Mouse (Mus musculus): Measurements from ENCODE around the gene Wnt10a. TPM values are rescaled to one million over a fixed set of nuclear protein-coding genes. Genes with fewer than 3 reads are reported as not detected.

The Wnt10a gene
- 0.70 and 0.91 TPM in 2 replicates for polyA plus RNA-seq (2014; fragmentation: Nextera tagmentation; extraction: Ambion mirVana)

- H3K4me2 ChIP-seq (replicated peaks; ENCODE audit: low read depth, low read length): peak within 1 kb of the TSS; percentile 48
- peak within 1 kb of the TSS; percentile 20; the same call in 1 of the 2 replicates for H3K9ac ChIP-seq (ENCODE audit: low read depth, low read length)
- H3K27me3 ChIP-seq (ENCODE audit: control insufficient read depth, insufficient read depth, low read length): peaks cover 99% of the 10 kb centered on the region
- peaks cover 16% of the 10 kb centered on the region for H3K4me1 ChIP-seq (ENCODE audit: control insufficient read depth, insufficient read depth, low read length)
- WGBS: 2% methylated on average over 11 of the region's 11 CpGs
- H3K9me3 ChIP-seq (ENCODE audit: control insufficient read depth, low read length): no peaks in the 10 kb centered on the region
- no peak for ATAC-seq (ENCODE audit: low FRiP score, low TSS enrichment)
- H3K36me3 ChIP-seq (ENCODE audit: control insufficient read depth, insufficient read depth, low read length): no peaks in the 10 kb centered on the region
- H3K27ac ChIP-seq (ENCODE audit: low read depth, low read length): no peak within 1 kb of the TSS
- H3K4me3 ChIP-seq (ENCODE audit: low read length): peak within 1 kb of the TSS; percentile 26
Measured at GRCm38 (mm10) chr1:74791249-74791648, at the start of gene Wnt10a. Gene Wnt10a, plus strand, starts transcription at chr1:74791516.

GRCm38 (mm10) chr1:74747335-74747734 is 44.0 kb upstream of the Wnt10a start:
- Histone ChIP-seq H3K4me3 (ENCODE audit: low read length) (no peak overlapping the region), H3K9me3 (ENCODE audit: control insufficient read depth, low read length) (no peaks in the 10 kb centered on the region), H3K36me3 (ENCODE audit: control insufficient read depth, insufficient read depth, low read length) (no peaks in the 10 kb centered on the region), H3K9ac (ENCODE audit: low read depth, low read length) (no peak overlapping the region), H3K4me1 (ENCODE audit: control insufficient read depth, insufficient read depth, low read length) (0 out of 2 replicates have a peak, but pooled peaks cover 3% of the 10 kb centered on the region), H3K4me2 (replicated peaks; ENCODE audit: low read depth, low read length) (no peak overlapping the region), H3K27ac (ENCODE audit: low read depth, low read length) (no peak overlapping the region), H3K27me3 (ENCODE audit: control insufficient read depth, insufficient read depth, low read length) (peaks cover 3% of the 10 kb centered on the region; the same call in 1 of the 2 replicates)
- 0 out of 2 replicates have a peak, but pooled peaks have one; percentile 14 for ATAC-seq (ENCODE audit: low FRiP score, low TSS enrichment)
- 72% methylated on average over 5 of the region's 5 CpGs for WGBS

GRCm38 (mm10) chr1:74748643-74749271 is 42.6 kb upstream of the Wnt10a start, which contains the start of gene Prkag3:
Gene Prkag3, minus strand, starts transcription at chr1:74749221.
- peak; percentile 79 for ATAC-seq (ENCODE audit: low FRiP score, low TSS enrichment)
- 7% methylated on average over 30 of the region's 30 CpGs for WGBS
- no peaks in the 10 kb centered on the region for H3K36me3 ChIP-seq (ENCODE audit: control insufficient read depth, insufficient read depth, low read length)
- H3K4me2 ChIP-seq (replicated peaks; ENCODE audit: low read depth, low read length): peak within 1 kb of the TSS; percentile 49
- peaks cover 3% of the 10 kb centered on the region; the same call in 1 of the 2 replicates for H3K27me3 ChIP-seq (ENCODE audit: control insufficient read depth, insufficient read depth, low read length)
- no peak within 1 kb of the TSS for H3K27ac ChIP-seq (ENCODE audit: low read depth, low read length)
- 0 out of 2 replicates have a peak, but pooled peaks cover 3% of the 10 kb centered on the region for H3K4me1 ChIP-seq (ENCODE audit: control insufficient read depth, insufficient read depth, low read length)
- no peaks in the 10 kb centered on the region for H3K9me3 ChIP-seq (ENCODE audit: control insufficient read depth, low read length)
- peak within 1 kb of the TSS; percentile 25 for H3K4me3 ChIP-seq (ENCODE audit: low read length)
- peak within 1 kb of the TSS; percentile 34; the same call in 1 of the 2 replicates for H3K9ac ChIP-seq (ENCODE audit: low read depth, low read length)

GRCm38 (mm10) chr1:74749301-74749700 is 42.0 kb upstream of the Wnt10a start:
- Histone ChIP-seq H3K27ac (ENCODE audit: low read depth, low read length) (no peak overlapping the region), H3K27me3 (ENCODE audit: control insufficient read depth, insufficient read depth, low read length) (peaks cover 3% of the 10 kb centered on the region; the same call in 1 of the 2 replicates), H3K9me3 (ENCODE audit: control insufficient read depth, low read length) (no peaks in the 10 kb centered on the region), H3K36me3 (ENCODE audit: control insufficient read depth, insufficient read depth, low read length) (no peaks in the 10 kb centered on the region), H3K4me1 (ENCODE audit: control insufficient read depth, insufficient read depth, low read length) (peaks cover 5% of the 10 kb centered on the region; the same call in 1 of the 2 replicates), H3K9ac (ENCODE audit: low read depth, low read length) (no peak overlapping the region), H3K4me2 (replicated peaks; ENCODE audit: low read depth, low read length) (0 out of 2 replicates have a peak overlapping the region, but pooled peaks have one; percentile 49), H3K4me3 (ENCODE audit: low read length) (no peak overlapping the region; the same call in 1 of the 2 replicates)
- WGBS: 63% methylated on average over 7 of the region's 7 CpGs
- ATAC-seq (ENCODE audit: low FRiP score, low TSS enrichment): peak; percentile 40; the same call in 1 of the 2 replicates

- Histone ChIP-seq H3K27ac (ENCODE audit: low read depth, low read length) (no peak overlapping the region), H3K4me1 (ENCODE audit: control insufficient read depth, insufficient read depth, low read length) (peaks cover 10% of the 10 kb centered on the region), H3K36me3 (ENCODE audit: control insufficient read depth, insufficient read depth, low read length) (no peaks in the 10 kb centered on the region), H3K27me3 (ENCODE audit: control insufficient read depth, insufficient read depth, low read length) (peaks cover 3% of the 10 kb centered on the region; the same call in 1 of the 2 replicates), H3K9me3 (ENCODE audit: control insufficient read depth, low read length) (no peaks in the 10 kb centered on the region), H3K4me3 (ENCODE audit: low read length) (no peak overlapping the region), H3K4me2 (replicated peaks; ENCODE audit: low read depth, low read length) (no peak overlapping the region), H3K9ac (ENCODE audit: low read depth, low read length) (no peak overlapping the region)
- 82% methylated on average over 4 of the region's 4 CpGs for WGBS
- ATAC-seq (ENCODE audit: low FRiP score, low TSS enrichment): no peak
Measured at GRCm38 (mm10) chr1:74750683-74751082, 40.6 kb upstream of the Wnt10a start.

GRCm38 (mm10) chr1:74752150-74752549 is 39.2 kb upstream of the Wnt10a start:
- peaks cover 10% of the 10 kb centered on the region for H3K4me1 ChIP-seq (ENCODE audit: control insufficient read depth, insufficient read depth, low read length)
- no peak overlapping the region for H3K4me2 ChIP-seq (replicated peaks; ENCODE audit: low read depth, low read length)
- WGBS: 83% methylated on average over 8 of the region's 8 CpGs
- no peaks in the 10 kb centered on the region for H3K9me3 ChIP-seq (ENCODE audit: control insufficient read depth, low read length)
- H3K27me3 ChIP-seq (ENCODE audit: control insufficient read depth, insufficient read depth, low read length): peaks cover 3% of the 10 kb centered on the region; the same call in 1 of the 2 replicates
- no peak for ATAC-seq (ENCODE audit: low FRiP score, low TSS enrichment)
- no peak overlapping the region for H3K9ac ChIP-seq (ENCODE audit: low read depth, low read length)
- H3K4me3 ChIP-seq (ENCODE audit: low read length): no peak overlapping the region
- H3K36me3 ChIP-seq (ENCODE audit: control insufficient read depth, insufficient read depth, low read length): no peaks in the 10 kb centered on the region
- no peak overlapping the region for H3K27ac ChIP-seq (ENCODE audit: low read depth, low read length)

- ATAC-seq (ENCODE audit: low FRiP score, low TSS enrichment): no peak
- H3K9ac ChIP-seq (ENCODE audit: low read depth, low read length): no peak overlapping the region
- WGBS: 100% methylated on average over 3 of the region's 3 CpGs
Measured at GRCm38 (mm10) chr1:74752833-74753232, 38.5 kb upstream of the Wnt10a start.

GRCm38 (mm10) chr1:74753266-74753974 is 37.9 kb upstream of the Wnt10a start:
- Histone ChIP-seq H3K4me2 (replicated peaks; ENCODE audit: low read depth, low read length) (no peak overlapping the region), H3K4me1 (ENCODE audit: control insufficient read depth, insufficient read depth, low read length) (peaks cover 9% of the 10 kb centered on the region), H3K27me3 (ENCODE audit: control insufficient read depth, insufficient read depth, low read length) (no peaks in the 10 kb centered on the region), H3K9ac (ENCODE audit: low read depth, low read length) (no peak overlapping the region), H3K27ac (ENCODE audit: low read depth, low read length) (no peak overlapping the region), H3K4me3 (ENCODE audit: low read length) (no peak overlapping the region), H3K36me3 (ENCODE audit: control insufficient read depth, insufficient read depth, low read length) (no peaks in the 10 kb centered on the region), H3K9me3 (ENCODE audit: control insufficient read depth, low read length) (no peaks in the 10 kb centered on the region)
- no peak for ATAC-seq (ENCODE audit: low FRiP score, low TSS enrichment)
- WGBS: 75% methylated on average over 8 of the region's 8 CpGs

More at GRCm38 (mm10) chr1:74752833-74753232, 38.5 kb upstream of the Wnt10a start:
- Histone ChIP-seq H3K36me3 (ENCODE audit: control insufficient read depth, insufficient read depth, low read length) (no peaks in the 10 kb centered on the region), H3K27me3 (ENCODE audit: control insufficient read depth, insufficient read depth, low read length) (no peaks in the 10 kb centered on the region), H3K4me2 (replicated peaks; ENCODE audit: low read depth, low read length) (no peak overlapping the region), H3K4me3 (ENCODE audit: low read length) (no peak overlapping the region), H3K9me3 (ENCODE audit: control insufficient read depth, low read length) (no peaks in the 10 kb centered on the region), H3K4me1 (ENCODE audit: control insufficient read depth, insufficient read depth, low read length) (peaks cover 10% of the 10 kb centered on the region), H3K27ac (ENCODE audit: low read depth, low read length) (no peak overlapping the region)
